Mouse (Mus musculus) neural tube, embryonic 11.5 days (tissue): ENCODE data around the gene Irf6. TPM values are rescaled to one million over a fixed set of nuclear protein-coding genes. Genes with fewer than 3 reads are reported as not detected.

Experiments
- ATAC-seq: fragments of 200-750 bp; cut with Nextera tagmentation; 2 replicates; pipeline ENCODE4 v1.8.0; 2017; ENCODE audit warnings: moderate number of reproducible peaks, mild to moderate bottlenecking, moderate TSS enrichment, moderate library complexity; ENCODE audit not compliant: insufficient read depth, low FRiP score, low TSS enrichment
- DNase-seq: peaks from one replicate; pipeline ENCODE4 v3.0.0-alpha.2; 2015; ENCODE audit warnings: low spot score
- H3K27ac ChIP-seq: fragments of 300-500 bp; sonication (generic); 2 replicates; pipeline ENCODE4 v1.5.1; 2014; ENCODE audit warnings: low read depth, mild to moderate bottlenecking, low read length
- H3K27me3 ChIP-seq: fragments of 300-500 bp; sonication (generic); 2 replicates; pipeline ENCODE4 v1.6.1; 2014; ENCODE audit warnings: mild to moderate bottlenecking, low read length, mixed read lengths; ENCODE audit not compliant: control insufficient read depth, insufficient read depth
- H3K36me3 ChIP-seq: fragments of 300-500 bp; sonication (generic); 2 replicates; pipeline ENCODE4 v1.6.1; 2014; ENCODE audit warnings: mild to moderate bottlenecking, low read length, moderate library complexity, mixed read lengths; ENCODE audit not compliant: control insufficient read depth, insufficient read depth
- H3K4me1 ChIP-seq: fragments of 300-500 bp; sonication (generic); 2 replicates; pipeline ENCODE4 v1.6.1; 2014; ENCODE audit warnings: low read length, mixed read lengths; ENCODE audit not compliant: control insufficient read depth, insufficient read depth
- H3K4me2 ChIP-seq: fragments of 300-500 bp; sonication (generic); 2 replicates; pipeline ENCODE4 v1.6.1; 2014; ENCODE audit warnings: low read depth, mild to moderate bottlenecking, moderate library complexity
- H3K4me3 ChIP-seq: fragments of 300-500 bp; sonication (generic); 2 replicates; pipeline ENCODE4 v1.5.1; 2014; ENCODE audit warnings: low read depth, low read length
- H3K9ac ChIP-seq: fragments of 300-500 bp; sonication (generic); 2 replicates; pipeline ENCODE4 v1.6.1; 2014; ENCODE audit warnings: mild to moderate bottlenecking, low read length
- H3K9me3 ChIP-seq: fragments of 300-500 bp; sonication (generic); 2 replicates; pipeline ENCODE4 v1.6.1; 2016; ENCODE audit warnings: low read length; ENCODE audit not compliant: control insufficient read depth
- WGBS: fragments of 180-500 bp; shearing (Covaris S2); extraction: QIAGEN DNeasy Blood & Tissue Kit; methylation state at CpG from one replicate; pipeline ENCODE4 v1.1.7; 2014; 5-methylcytosine and 5-hydroxymethylcytosine counted together
- polyA plus RNA-seq: library from polyadenylated mRNA; unstranded; fragments of >200 nt; fragmentation: Nextera tagmentation; extraction: Ambion mirVana; gene quantifications from 2 replicates; pipeline ENCODE4 v1.2.1, GENCODE M21; 2014

Gene Irf6
- polyA plus RNA-seq, 1 experiment from 2014 or later, result 5.5 TPM

- Histone ChIP-seq H3K4me1 (no peaks in the 10 kb centered on the region), H3K27ac (no peak overlapping the region), H3K9ac (no peak overlapping the region), H3K36me3 (no peaks in the 10 kb centered on the region), H3K4me2 (no peak overlapping the region), H3K27me3 (no peaks in the 10 kb centered on the region), H3K4me3 (no peak overlapping the region), H3K9me3 (no peaks in the 10 kb centered on the region)
- ATAC-seq, result no peak
- whole genome bisulfite sequencing, result 85% methylated on average over 4 of the region's 4 CpGs
- DNase-seq, result no peak
Observed at GRCm38 (mm10) chr1:193145101-193145500, 7.8 kb upstream of the Irf6 start.

GRCm38 (mm10) chr1:193146416-193146815, 6.5 kb upstream of the Irf6 start:
- H3K9ac ChIP-seq, result no peak overlapping the region
- no peak overlapping the region for H3K27ac ChIP-seq
- H3K4me3 ChIP-seq, result no peak overlapping the region
- no peaks in the 10 kb centered on the region for H3K27me3 ChIP-seq
- ATAC-seq (no peak), DNase-seq (no peak)
- no peak overlapping the region for H3K4me2 ChIP-seq
- H3K4me1 ChIP-seq, result no peaks in the 10 kb centered on the region
- H3K9me3 ChIP-seq, result no peaks in the 10 kb centered on the region
- H3K36me3 ChIP-seq, result no peaks in the 10 kb centered on the region
- 86% methylated on average over 1 of the region's 1 CpGs for WGBS

- 74% methylated on average over 3 of the region's 3 CpGs for WGBS
- Histone ChIP-seq H3K27ac (no peak overlapping the region), H3K4me2 (no peak overlapping the region), H3K36me3 (no peaks in the 10 kb centered on the region), H3K9me3 (no peaks in the 10 kb centered on the region), H3K27me3 (peaks cover 23% of the 10 kb centered on the region), H3K4me3 (no peak overlapping the region), H3K9ac (no peak overlapping the region), H3K4me1 (0 out of 2 replicates have a peak, but pooled peaks cover 4% of the 10 kb centered on the region)
- DNase-seq (no peak), ATAC-seq (no peak)
Observed at GRCm38 (mm10) chr1:193149231-193149630, 3.7 kb upstream of the Irf6 start.

GRCm38 (mm10) chr1:193151134-193151533, 1.8 kb upstream of the Irf6 start:
- DNase-seq (no peak), ATAC-seq (no peak)
- H3K4me2 ChIP-seq, result no peak overlapping the region
- H3K27me3 ChIP-seq, result peaks cover 26% of the 10 kb centered on the region
- no peaks in the 10 kb centered on the region for H3K9me3 ChIP-seq
- H3K9ac ChIP-seq, result no peak overlapping the region
- H3K4me1 ChIP-seq, result 0 out of 2 replicates have a peak, but pooled peaks cover 4% of the 10 kb centered on the region
- H3K36me3 ChIP-seq, result no peaks in the 10 kb centered on the region
- no peak overlapping the region for H3K27ac ChIP-seq
- 42% methylated on average over 7 of the region's 7 CpGs for WGBS
- H3K4me3 ChIP-seq, result no peak overlapping the region

GRCm38 (mm10) chr1:193153561-193153960, 650 bp downstream of the Irf6 start:
- Histone ChIP-seq H3K9ac (no peak overlapping the region), H3K9me3 (no peaks in the 10 kb centered on the region), H3K27me3 (peaks cover 26% of the 10 kb centered on the region), H3K4me3 (peak overlapping the region; percentile 23; the same call in 1 of the 2 replicates), H3K4me2 (no peak overlapping the region), H3K27ac (no peak overlapping the region), H3K36me3 (no peaks in the 10 kb centered on the region), H3K4me1 (0 out of 2 replicates have a peak, but pooled peaks cover 4% of the 10 kb centered on the region)
- ATAC-seq (no peak), DNase-seq (no peak)
- 25% methylated on average over 16 of the region's 16 CpGs for WGBS

- no peaks in the 10 kb centered on the region for H3K36me3 ChIP-seq
- ATAC-seq, result no peak
- 82% methylated on average over 15 of the region's 15 CpGs for WGBS
Observed at GRCm38 (mm10) chr1:193156316-193157110, 3.6 kb downstream of the Irf6 start.

GRCm38 (mm10) chr1:193157111-193157492, 4.2 kb downstream of the Irf6 start:
- H3K27ac ChIP-seq, result no peak overlapping the region
- H3K4me3 ChIP-seq, result no peak overlapping the region
- H3K9ac ChIP-seq, result no peak overlapping the region
- H3K27me3 ChIP-seq, result peaks cover 23% of the 10 kb centered on the region
- no peaks in the 10 kb centered on the region for H3K9me3 ChIP-seq
- H3K36me3 ChIP-seq, result no peaks in the 10 kb centered on the region
- ATAC-seq (no peak), DNase-seq (no peak)
- H3K4me1 ChIP-seq, result peaks cover 4% of the 10 kb centered on the region; the same call in 1 of the 2 replicates
- H3K4me2 ChIP-seq, result no peak overlapping the region
- 82% methylated on average over 8 of the region's 8 CpGs for WGBS

More at GRCm38 (mm10) chr1:193156316-193157110, 3.6 kb downstream of the Irf6 start:
- Histone ChIP-seq H3K9me3 (no peaks in the 10 kb centered on the region), H3K27ac (no peak overlapping the region), H3K4me1 (peaks cover 4% of the 10 kb centered on the region; the same call in 1 of the 2 replicates), H3K27me3 (peaks cover 26% of the 10 kb centered on the region), H3K9ac (no peak overlapping the region), H3K4me2 (no peak overlapping the region), H3K4me3 (no peak overlapping the region)
- no peak for DNase-seq

GRCm38 (mm10) chr1:193159163-193159562, 6.3 kb downstream of the Irf6 start:
- no peaks in the 10 kb centered on the region for H3K36me3 ChIP-seq
- H3K4me3 ChIP-seq, result no peak overlapping the region
- no peak overlapping the region for H3K27ac ChIP-seq
- H3K4me1 ChIP-seq, result no peaks in the 10 kb centered on the region; the same call in 1 of the 2 replicates
- H3K9me3 ChIP-seq, result no peaks in the 10 kb centered on the region
- no peak for ATAC-seq
- no peak for DNase-seq
- H3K9ac ChIP-seq, result no peak overlapping the region
- H3K4me2 ChIP-seq, result no peak overlapping the region
- 54% methylated on average over 3 of the region's 3 CpGs for WGBS
- H3K27me3 ChIP-seq, result peaks cover 4% of the 10 kb centered on the region

GRCm38 (mm10) chr1:193159613-193160012, 6.7 kb downstream of the Irf6 start:
- H3K36me3 ChIP-seq, result no peaks in the 10 kb centered on the region
- 30% methylated on average over 1 of the region's 1 CpGs for WGBS
- no peak overlapping the region for H3K27ac ChIP-seq
- H3K4me3 ChIP-seq, result no peak overlapping the region
- no peak overlapping the region for H3K9ac ChIP-seq
- DNase-seq (no peak), ATAC-seq (no peak)
- H3K4me1 ChIP-seq, result no peaks in the 10 kb centered on the region; the same call in 1 of the 2 replicates
- H3K9me3 ChIP-seq, result no peaks in the 10 kb centered on the region
- H3K27me3 ChIP-seq, result no peaks in the 10 kb centered on the region; the same call in 1 of the 2 replicates
- H3K4me2 ChIP-seq, result no peak overlapping the region
